Mouse (Mus musculus): ENCODE results near the gene Hook1.
A peak's percentile ranks its signal among the peaks of the same experiment; 100 is the strongest.
"Not testable (repeated sequence)": the region's sequence is repeated elsewhere in the genome, so short reads cannot be mapped to it uniquely, and the experiment has no call there.

Hook1 gene

GRCm38 (mm10) chr4:95966928-95967724 lies at the start of gene Hook1:
Gene Hook1, plus strand, starts transcription at chr4:95967240.
- peak; percentile 93 for DNase-seq (ENCODE audit: low spot score)

- no peak for DNase-seq (ENCODE audit: low spot score)
Observed at GRCm38 (mm10) chr4:95917703-95918102, 49.3 kb upstream of the Hook1 start.

- no peak for DNase-seq (ENCODE audit: low spot score)
Observed at GRCm38 (mm10) chr4:95920448-95920847, 46.6 kb upstream of the Hook1 start.

- peak; percentile 14 for DNase-seq (ENCODE audit: low spot score)
Observed at GRCm38 (mm10) chr4:95924210-95925184, 42.5 kb upstream of the Hook1 start.

GRCm38 (mm10) chr4:95928846-95929245 lies 38.2 kb upstream of the Hook1 start:
- no peak for DNase-seq (ENCODE audit: low spot score)

GRCm38 (mm10) chr4:95929936-95930335 lies 37.1 kb upstream of the Hook1 start:
- no peak for DNase-seq (ENCODE audit: low spot score)

GRCm38 (mm10) chr4:95931331-95931730 lies 35.7 kb upstream of the Hook1 start:
- no peak for DNase-seq (ENCODE audit: low spot score)

- DNase-seq (ENCODE audit: low spot score) = no peak
Observed at GRCm38 (mm10) chr4:95933801-95934356, 33.2 kb upstream of the Hook1 start.

- no peak for DNase-seq (ENCODE audit: low spot score)
Observed at GRCm38 (mm10) chr4:95934384-95935035, 32.5 kb upstream of the Hook1 start.

GRCm38 (mm10) chr4:95938701-95939100 lies 28.3 kb upstream of the Hook1 start:
- DNase-seq (ENCODE audit: low spot score) = no peak

- no peak for DNase-seq (ENCODE audit: low spot score)
Observed at GRCm38 (mm10) chr4:95947896-95948295, 19.1 kb upstream of the Hook1 start.

GRCm38 (mm10) chr4:95953328-95953727 lies 13.7 kb upstream of the Hook1 start:
- DNase-seq (ENCODE audit: low spot score) = no peak

GRCm38 (mm10) chr4:95982221-95982620 lies 15.2 kb downstream of the Hook1 start:
- not testable (repeated sequence) for DNase-seq (ENCODE audit: low spot score)

- no peak for DNase-seq (ENCODE audit: low spot score)
Observed at GRCm38 (mm10) chr4:96016875-96017274, 49.8 kb downstream of the Hook1 start.

- DNase-seq (ENCODE audit: low spot score) = no peak
Observed at GRCm38 (mm10) chr4:96022803-96023202, 55.8 kb downstream of the Hook1 start.

GRCm38 (mm10) chr4:96028412-96028811 lies 61.4 kb downstream of the Hook1 start:
- peak; percentile 5 for DNase-seq (ENCODE audit: low spot score)

GRCm38 (mm10) chr4:96060106-96060505 lies 93.1 kb downstream of the Hook1 start:
- no peak for DNase-seq (ENCODE audit: low spot score)

- no peak for DNase-seq (ENCODE audit: low spot score)
Observed at GRCm38 (mm10) chr4:96062045-96062444, 95.0 kb downstream of the Hook1 start.
